Mouse (Mus musculus): ENCODE data around the gene Pbx4. TPM values are rescaled to one million over a fixed set of nuclear protein-coding genes. Genes with fewer than 3 reads are reported as not detected.
A peak's percentile ranks its signal among the peaks of the same experiment; 100 is the strongest.

Pbx4 gene
- polyA plus RNA-seq, 1 experiment from 2014 or later: 2.7 TPM

DNA sequence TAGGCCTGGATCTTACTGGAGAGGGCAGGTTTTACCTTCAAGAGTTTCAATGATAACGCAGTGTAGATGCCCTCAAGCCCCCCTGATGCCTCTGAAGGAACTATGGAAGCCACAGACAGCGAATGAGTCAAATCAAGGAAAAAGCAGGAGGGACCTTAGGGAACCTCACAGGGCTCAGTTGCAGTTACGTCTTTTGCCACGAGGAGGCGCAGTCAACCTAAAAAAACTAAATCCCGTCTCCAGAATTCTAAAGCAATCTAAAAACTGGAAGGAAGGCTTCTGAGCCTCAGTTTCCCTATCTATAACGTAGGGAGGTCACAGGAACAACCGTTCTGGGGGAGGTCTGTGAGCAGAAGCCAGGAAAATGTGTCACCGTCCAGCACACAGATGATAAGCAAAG, 41.9 kb downstream of the Pbx4 start:
- H3K4me3 ChIP-seq (ENCODE audit: low read depth, low read length): no peak overlapping the region
- no peaks in the 10 kb centered on the region for H3K4me1 ChIP-seq (ENCODE audit: insufficient read depth)
- no peaks in the 10 kb centered on the region for H3K9me3 ChIP-seq (ENCODE audit: low read length)
- DNase-seq (peak; percentile 71), ATAC-seq (no peak)
- TF ChIP-seq EP300 (IDR thresholded peaks at IDR 0.05; ENCODE audit: low read depth) (no peak), CTCF (IDR thresholded peaks at IDR 0.05; ENCODE audit: low read depth) (peak; percentile 78)
- no peak overlapping the region for H3K9ac ChIP-seq (replicated peaks)
- H3K36me3 ChIP-seq (replicated peaks; ENCODE audit: insufficient read depth, low read length): no peaks in the 10 kb centered on the region
- H3K27ac ChIP-seq (ENCODE audit: low read depth): no peak overlapping the region
- H3K4me2 ChIP-seq (ENCODE audit: low read depth, low read length): no peak overlapping the region
- WGBS (ENCODE audit: insufficient replicate concordance): 11% methylated on average over 9 of the region's 9 CpGs
- H3K27me3 ChIP-seq (ENCODE audit: insufficient read depth, low read length): peaks cover 8% of the 10 kb centered on the region; the same call in 1 of the 2 replicates

DNA sequence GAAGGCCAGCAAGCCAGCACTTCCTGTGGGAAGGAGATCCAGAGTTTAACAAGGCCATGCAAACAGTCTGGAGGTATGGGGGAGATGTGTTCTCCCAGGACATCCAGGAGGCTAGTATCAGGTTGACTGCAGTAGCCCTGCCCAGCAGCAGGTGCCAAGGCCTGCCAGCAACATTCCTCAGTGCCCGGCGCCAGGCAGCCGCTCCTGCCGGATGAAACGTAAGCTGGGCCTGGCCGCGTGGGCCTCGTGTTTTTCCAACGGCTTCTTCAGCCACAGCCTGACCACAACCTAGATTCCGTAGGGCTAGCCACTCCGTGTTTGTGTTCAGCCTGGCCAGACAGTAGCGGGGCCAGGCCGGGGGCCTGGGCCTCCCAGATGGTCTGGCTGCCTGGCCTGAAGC, 42.4 kb downstream of the Pbx4 start:
- 79% methylated on average over 13 of the region's 13 CpGs for WGBS (ENCODE audit: insufficient replicate concordance)
- peaks cover 13% of the 10 kb centered on the region; the same call in 1 of the 2 replicates for H3K27me3 ChIP-seq (ENCODE audit: insufficient read depth, low read length)
- H3K4me2 ChIP-seq (ENCODE audit: low read depth, low read length): no peak overlapping the region
- no peak overlapping the region for H3K27ac ChIP-seq (ENCODE audit: low read depth)
- no peak for DNase-seq
- H3K9ac ChIP-seq (replicated peaks): no peak overlapping the region
- TF ChIP-seq EP300 (IDR thresholded peaks at IDR 0.05; ENCODE audit: low read depth) (no peak), CTCF (IDR thresholded peaks at IDR 0.05; ENCODE audit: low read depth) (no peak)
- no peaks in the 10 kb centered on the region for H3K4me1 ChIP-seq (ENCODE audit: insufficient read depth)
- no peaks in the 10 kb centered on the region for H3K9me3 ChIP-seq (ENCODE audit: low read length)
- H3K36me3 ChIP-seq (replicated peaks; ENCODE audit: insufficient read depth, low read length): no peaks in the 10 kb centered on the region
- ATAC-seq: no peak
- no peak overlapping the region for H3K4me3 ChIP-seq (ENCODE audit: low read depth, low read length)

DNA sequence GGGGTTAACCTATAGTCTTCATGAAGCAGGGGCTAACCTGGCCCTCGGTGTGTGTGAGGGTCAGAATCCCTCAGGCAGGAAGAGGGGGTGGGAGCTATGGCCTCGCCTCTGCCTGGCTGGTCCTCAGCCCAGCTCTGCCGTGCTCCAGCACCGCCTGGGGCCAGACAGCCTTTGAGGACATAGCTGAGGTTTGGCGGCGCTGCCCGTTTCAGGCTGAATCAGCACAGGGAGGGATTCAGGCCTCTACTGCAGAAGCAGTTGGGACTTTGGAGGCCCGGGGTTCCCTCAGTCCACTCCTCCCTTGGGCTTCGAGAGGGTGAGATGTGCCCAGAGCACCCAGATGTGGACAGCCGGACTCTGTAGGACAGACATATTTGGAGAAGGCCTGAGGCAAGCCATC, 43.8 kb downstream of the Pbx4 start:
- peaks cover 27% of the 10 kb centered on the region for H3K27me3 ChIP-seq (ENCODE audit: insufficient read depth, low read length)
- TF ChIP-seq CTCF (IDR thresholded peaks at IDR 0.05; ENCODE audit: low read depth) (no peak), EP300 (IDR thresholded peaks at IDR 0.05; ENCODE audit: low read depth) (no peak)

DNA sequence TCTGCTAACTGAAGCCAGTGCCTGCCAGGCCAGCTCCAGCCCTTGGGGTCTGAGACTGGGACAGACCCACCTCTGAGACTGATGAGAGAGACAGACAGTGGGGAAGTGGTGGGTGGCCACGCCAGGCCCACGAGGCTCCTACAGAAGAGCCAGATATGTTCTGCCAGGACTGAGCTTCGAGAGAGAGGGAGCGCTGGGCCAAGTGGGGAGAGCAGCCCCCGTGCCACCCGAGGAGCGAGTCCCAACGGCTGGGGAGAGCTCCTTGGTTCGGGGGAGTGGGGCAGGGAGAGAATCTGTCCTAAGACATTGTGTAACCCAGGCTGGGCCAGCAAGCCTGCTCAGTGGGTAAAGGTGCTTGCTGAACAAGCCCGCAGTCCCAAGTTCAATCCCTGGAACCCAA, 44.7 kb downstream of the Pbx4 start:
- no peak overlapping the region for H3K4me3 ChIP-seq (ENCODE audit: low read depth, low read length)
- H3K9ac ChIP-seq (replicated peaks): no peak overlapping the region
- TF ChIP-seq EP300 (IDR thresholded peaks at IDR 0.05; ENCODE audit: low read depth) (no peak), CTCF (IDR thresholded peaks at IDR 0.05; ENCODE audit: low read depth) (no peak)
- peaks cover 36% of the 10 kb centered on the region for H3K27me3 ChIP-seq (ENCODE audit: insufficient read depth, low read length)
- H3K4me2 ChIP-seq (ENCODE audit: low read depth, low read length): no peak overlapping the region
- H3K27ac ChIP-seq (ENCODE audit: low read depth): no peak overlapping the region
- H3K4me1 ChIP-seq (ENCODE audit: insufficient read depth): peaks cover 6% of the 10 kb centered on the region
- WGBS (ENCODE audit: insufficient replicate concordance): 67% methylated on average over 10 of the region's 10 CpGs
- H3K36me3 ChIP-seq (replicated peaks; ENCODE audit: insufficient read depth, low read length): no peaks in the 10 kb centered on the region
- DNase-seq (no peak), ATAC-seq (no peak)
- 0 out of 2 replicates have a peak, but pooled peaks cover 2% of the 10 kb centered on the region for H3K9me3 ChIP-seq (ENCODE audit: low read length)

More for the DNA sequence above, 43.8 kb downstream of the Pbx4 start:
- H3K9me3 ChIP-seq (ENCODE audit: low read length): no peaks in the 10 kb centered on the region
- H3K27ac ChIP-seq (ENCODE audit: low read depth): no peak overlapping the region
- H3K36me3 ChIP-seq (replicated peaks; ENCODE audit: insufficient read depth, low read length): no peaks in the 10 kb centered on the region
- no peak overlapping the region for H3K4me3 ChIP-seq (ENCODE audit: low read depth, low read length)
- no peak overlapping the region for H3K4me2 ChIP-seq (ENCODE audit: low read depth, low read length)
- no peaks in the 10 kb centered on the region for H3K4me1 ChIP-seq (ENCODE audit: insufficient read depth)
- H3K9ac ChIP-seq (replicated peaks): no peak overlapping the region
- no peak for DNase-seq
- WGBS (ENCODE audit: insufficient replicate concordance): 43% methylated on average over 10 of the region's 10 CpGs
- ATAC-seq: no peak

DNA sequence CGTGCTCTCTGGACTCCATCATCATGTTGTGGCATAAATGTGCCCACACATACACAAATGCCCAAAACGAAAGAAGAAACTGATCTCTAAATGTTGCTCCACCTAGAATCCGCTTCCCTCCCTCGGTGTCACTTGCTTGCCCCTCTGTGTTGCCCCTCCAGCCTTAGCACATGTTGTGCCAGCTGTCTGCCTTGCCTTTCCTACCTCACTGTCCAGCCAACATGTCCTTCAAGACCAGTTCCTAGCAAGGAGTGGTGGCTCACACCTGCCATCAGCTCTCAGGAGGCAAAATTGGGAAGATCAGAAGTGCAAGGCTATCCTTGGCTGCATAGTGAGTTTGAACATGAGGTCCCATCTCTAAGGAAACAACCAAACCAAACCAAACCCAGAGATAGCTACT, 45.1 kb downstream of the Pbx4 start:
- 0 out of 2 replicates have a peak, but pooled peaks cover 2% of the 10 kb centered on the region for H3K9me3 ChIP-seq (ENCODE audit: low read length)
- H3K36me3 ChIP-seq (replicated peaks; ENCODE audit: insufficient read depth, low read length): no peaks in the 10 kb centered on the region
- H3K27me3 ChIP-seq (ENCODE audit: insufficient read depth, low read length): peaks cover 40% of the 10 kb centered on the region
- TF ChIP-seq CTCF (IDR thresholded peaks at IDR 0.05; ENCODE audit: low read depth) (no peak), EP300 (IDR thresholded peaks at IDR 0.05; ENCODE audit: low read depth) (no peak)
- no peak overlapping the region for H3K9ac ChIP-seq (replicated peaks)
- H3K4me1 ChIP-seq (ENCODE audit: insufficient read depth): peaks cover 10% of the 10 kb centered on the region
- ATAC-seq (no peak), DNase-seq (no peak)
- H3K4me3 ChIP-seq (ENCODE audit: low read depth, low read length): no peak overlapping the region
- 82% methylated on average over 4 of the region's 4 CpGs for WGBS (ENCODE audit: insufficient replicate concordance)
- no peak overlapping the region for H3K27ac ChIP-seq (ENCODE audit: low read depth)
- H3K4me2 ChIP-seq (ENCODE audit: low read depth, low read length): no peak overlapping the region

DNA sequence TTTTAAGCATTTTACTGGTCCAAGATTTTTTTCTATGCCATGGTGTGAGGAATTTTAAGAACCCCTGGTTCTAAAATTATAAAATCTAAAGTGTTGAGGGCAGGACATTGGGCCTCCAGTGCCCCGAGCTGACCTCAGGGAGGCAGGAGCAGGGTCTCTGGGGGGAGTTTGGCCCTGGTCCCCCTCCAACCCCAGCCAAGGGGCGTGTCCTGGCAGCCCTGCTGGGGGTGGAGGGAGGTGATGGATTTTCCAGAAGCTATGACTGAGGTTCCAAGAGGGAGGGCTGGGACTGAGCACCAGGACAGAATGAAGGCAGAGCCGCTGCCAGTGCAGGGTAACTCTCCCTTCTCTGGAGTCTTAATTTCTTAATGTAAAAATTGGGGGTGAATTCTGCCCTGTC, 45.7 kb downstream of the Pbx4 start:
- no peak overlapping the region for H3K9ac ChIP-seq (replicated peaks)
- H3K9me3 ChIP-seq (ENCODE audit: low read length): 0 out of 2 replicates have a peak, but pooled peaks cover 2% of the 10 kb centered on the region
- 50% methylated on average over 3 of the region's 3 CpGs for WGBS (ENCODE audit: insufficient replicate concordance)
- ATAC-seq: no peak
- no peaks in the 10 kb centered on the region for H3K36me3 ChIP-seq (replicated peaks; ENCODE audit: insufficient read depth, low read length)
- DNase-seq: no peak
- H3K4me3 ChIP-seq (ENCODE audit: low read depth, low read length): no peak overlapping the region
- H3K27me3 ChIP-seq (ENCODE audit: insufficient read depth, low read length): peaks cover 46% of the 10 kb centered on the region
- TF ChIP-seq EP300 (IDR thresholded peaks at IDR 0.05; ENCODE audit: low read depth) (no peak), CTCF (IDR thresholded peaks at IDR 0.05; ENCODE audit: low read depth) (no peak)
- peaks cover 12% of the 10 kb centered on the region for H3K4me1 ChIP-seq (ENCODE audit: insufficient read depth)
- no peak overlapping the region for H3K4me2 ChIP-seq (ENCODE audit: low read depth, low read length)
- H3K27ac ChIP-seq (ENCODE audit: low read depth): no peak overlapping the region

DNA sequence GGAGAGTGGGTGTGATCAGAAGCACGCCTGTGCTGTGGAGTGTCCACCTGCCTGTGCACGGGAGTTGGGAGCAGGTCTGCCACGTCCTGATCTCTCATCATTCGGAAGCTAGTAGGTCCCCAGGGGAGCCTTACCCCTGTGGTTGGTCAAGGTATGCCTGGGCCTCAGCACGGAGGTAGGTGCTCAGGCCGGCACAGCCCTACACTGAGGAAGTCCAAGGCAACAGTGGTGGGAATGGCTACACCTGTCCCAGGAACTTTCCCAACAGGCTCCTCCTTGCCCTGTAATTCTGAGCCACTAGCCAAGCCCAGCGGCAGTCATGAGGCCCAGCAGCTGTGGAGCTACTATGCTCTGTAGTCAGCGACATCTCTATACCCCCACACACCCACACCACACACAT, 47.4 kb downstream of the Pbx4 start:
- DNase-seq: no peak
- H3K4me3 ChIP-seq (ENCODE audit: low read depth, low read length): no peak overlapping the region
- WGBS (ENCODE audit: insufficient replicate concordance): 51% methylated on average over 8 of the region's 8 CpGs
- peaks cover 63% of the 10 kb centered on the region for H3K27me3 ChIP-seq (ENCODE audit: insufficient read depth, low read length)
- 0 out of 2 replicates have a peak, but pooled peaks cover 2% of the 10 kb centered on the region for H3K9me3 ChIP-seq (ENCODE audit: low read length)
- no peak for TF ChIP-seq CTCF (IDR thresholded peaks at IDR 0.05; ENCODE audit: low read depth)
- TF ChIP-seq EP300 (IDR thresholded peaks at IDR 0.05; ENCODE audit: low read depth): no peak
- H3K4me2 ChIP-seq (ENCODE audit: low read depth, low read length): no peak overlapping the region
- H3K36me3 ChIP-seq (replicated peaks; ENCODE audit: insufficient read depth, low read length): no peaks in the 10 kb centered on the region
- peaks cover 12% of the 10 kb centered on the region for H3K4me1 ChIP-seq (ENCODE audit: insufficient read depth)
- H3K9ac ChIP-seq (replicated peaks): no peak overlapping the region
- no peak overlapping the region for H3K27ac ChIP-seq (ENCODE audit: low read depth)
- ATAC-seq: no peak
